Mouse (Mus musculus) retina, postnatal 1 day (tissue): ENCODE measurements around the gene Rtl8b.
"Not testable (repeated sequence)": the region's sequence is repeated elsewhere in the genome, so short reads cannot be mapped to it uniquely, and the experiment has no call there.

Experiments used
- DNase-seq: peaks from one replicate; pipeline ENCODE4 v3.0.0-alpha.2; 2012

Rtl8b gene

GRCm38 (mm10) chrX:53670294-53670693 is at the start of gene Rtl8b:
Gene Rtl8b (minus strand): TSS chrX:53670408.
- peak; percentile 94 for DNase-seq

DNA sequence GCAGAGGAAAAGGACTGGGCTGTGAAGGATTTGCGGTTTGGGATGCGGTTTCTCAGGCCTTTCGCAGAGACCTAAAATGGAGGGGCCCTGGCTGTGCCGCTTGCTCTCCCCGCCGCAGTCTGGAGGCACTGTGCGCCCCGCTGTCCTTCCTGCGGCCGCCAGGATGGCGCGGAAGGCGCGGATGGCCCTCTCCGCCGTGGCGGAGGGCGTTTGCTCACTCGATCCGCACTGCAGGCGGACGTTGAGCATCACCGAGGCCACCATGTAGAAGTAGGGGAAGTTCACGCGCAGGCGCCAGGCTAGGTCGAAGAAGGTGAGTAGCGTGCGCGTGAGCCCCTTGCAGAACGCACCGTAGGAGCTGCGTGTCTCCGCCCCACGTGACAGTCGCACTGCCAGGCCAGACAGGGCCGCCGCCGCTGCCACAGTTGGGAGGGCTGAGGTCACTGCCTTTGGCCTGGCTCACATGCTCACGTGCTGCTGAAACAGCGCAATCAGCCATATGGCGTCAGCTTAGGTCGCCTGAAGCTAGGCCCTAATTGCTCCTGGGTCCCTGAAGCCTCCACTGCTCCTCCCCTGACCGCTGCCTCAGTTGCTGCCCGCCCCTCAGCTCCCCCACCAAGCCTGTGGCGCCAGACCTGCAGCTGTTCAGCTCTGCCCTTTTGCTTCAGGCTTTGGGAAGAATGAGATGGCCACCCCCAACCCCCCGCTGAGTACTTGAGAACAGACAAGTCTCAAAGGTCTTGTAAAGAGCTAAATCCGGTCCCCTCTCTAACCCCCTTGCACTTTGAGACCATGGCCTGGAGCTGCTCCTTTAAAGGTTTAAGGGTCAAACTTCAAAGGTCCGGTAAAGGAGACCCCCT is 46.3 kb upstream of the Rtl8b start:
- DNase-seq: peak; percentile 82

DNA sequence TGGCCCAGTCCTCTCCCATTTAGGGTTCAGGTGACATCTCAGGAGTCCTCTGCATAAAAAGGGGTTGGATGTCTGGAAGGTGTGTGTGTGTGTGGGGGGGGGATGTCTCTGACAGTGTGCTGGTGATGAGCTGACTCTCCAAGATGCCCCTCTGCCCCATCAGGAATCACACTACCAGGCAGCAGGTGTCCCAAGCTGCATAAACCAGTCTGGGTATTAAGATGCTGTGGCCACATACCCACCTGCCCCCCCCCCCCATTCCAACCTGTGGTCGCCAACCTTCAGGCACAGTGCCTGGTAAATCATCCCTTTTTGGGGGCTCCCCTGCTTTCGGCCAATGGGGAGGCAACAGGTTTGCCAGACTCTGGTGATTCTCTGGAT is 45.7 kb upstream of the Rtl8b start:
- no peak for DNase-seq

DNA sequence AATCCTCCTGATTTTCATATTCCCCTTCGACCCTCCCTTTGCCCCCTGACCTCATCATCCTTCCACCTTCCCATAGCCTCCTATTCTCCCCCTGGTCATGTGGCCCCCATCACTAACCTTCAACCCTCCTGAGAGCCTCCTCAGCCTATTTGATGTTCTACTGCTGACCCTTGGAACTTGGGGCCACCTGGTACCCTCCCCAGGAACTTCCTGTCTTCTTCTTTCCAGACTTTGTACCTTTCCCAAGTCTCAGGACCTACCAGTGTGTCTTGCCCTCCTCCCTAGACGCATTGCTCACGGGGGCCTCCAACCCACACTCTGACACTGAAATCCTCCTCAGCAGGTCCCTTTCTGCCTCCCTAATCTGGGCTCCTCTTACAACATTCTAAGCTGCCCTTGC is 32.5 kb upstream of the Rtl8b start:
- no peak for DNase-seq

DNA sequence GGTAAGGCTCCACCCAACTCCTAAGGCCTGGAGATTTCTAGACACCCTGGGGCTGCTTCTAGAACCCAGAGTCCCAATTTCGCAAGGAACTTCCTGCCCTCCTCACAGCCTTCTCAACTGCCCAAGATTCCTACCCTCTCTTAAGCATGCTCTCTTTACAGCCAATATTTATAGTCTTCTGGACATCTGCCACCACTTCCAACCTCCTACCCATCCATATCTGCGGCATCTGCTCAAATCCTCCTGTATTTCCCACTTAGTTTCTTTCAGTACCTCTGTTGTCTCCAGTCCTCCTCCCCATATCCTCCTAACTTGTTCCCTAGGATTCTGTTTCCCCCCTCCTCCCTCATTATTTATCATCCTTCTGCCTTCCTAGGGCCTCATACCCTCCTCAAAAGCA is 29.0 kb upstream of the Rtl8b start:
- no peak for DNase-seq

GRCm38 (mm10) chrX:53694008-53694777 is 24.0 kb upstream of the Rtl8b start:
- no peak for DNase-seq

GRCm38 (mm10) chrX:53693141-53693540 is 22.9 kb upstream of the Rtl8b start:
- DNase-seq: no peak

GRCm38 (mm10) chrX:53692065-53692464 is 21.9 kb upstream of the Rtl8b start:
- no peak for DNase-seq

DNA sequence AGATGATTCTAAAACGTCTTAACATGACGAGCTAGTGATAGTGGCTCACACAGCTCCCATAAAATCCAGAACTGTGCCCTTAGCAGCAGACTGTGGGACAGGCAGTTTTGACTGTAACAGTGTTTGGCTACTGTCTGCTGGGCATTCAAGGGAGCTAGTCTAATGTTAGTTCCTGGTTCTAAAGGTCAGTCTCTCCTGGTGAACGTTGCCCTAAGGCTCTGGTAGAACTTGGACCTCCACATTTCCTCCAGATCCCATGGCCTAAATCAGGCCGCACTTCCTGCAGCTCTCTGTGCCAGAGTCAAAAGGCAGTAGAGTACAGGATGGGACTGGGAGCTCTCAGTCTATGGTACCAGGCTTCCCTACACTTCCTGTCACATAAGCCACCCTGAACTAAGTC is 14.5 kb upstream of the Rtl8b start:
- DNase-seq: not testable (repeated sequence)

DNA sequence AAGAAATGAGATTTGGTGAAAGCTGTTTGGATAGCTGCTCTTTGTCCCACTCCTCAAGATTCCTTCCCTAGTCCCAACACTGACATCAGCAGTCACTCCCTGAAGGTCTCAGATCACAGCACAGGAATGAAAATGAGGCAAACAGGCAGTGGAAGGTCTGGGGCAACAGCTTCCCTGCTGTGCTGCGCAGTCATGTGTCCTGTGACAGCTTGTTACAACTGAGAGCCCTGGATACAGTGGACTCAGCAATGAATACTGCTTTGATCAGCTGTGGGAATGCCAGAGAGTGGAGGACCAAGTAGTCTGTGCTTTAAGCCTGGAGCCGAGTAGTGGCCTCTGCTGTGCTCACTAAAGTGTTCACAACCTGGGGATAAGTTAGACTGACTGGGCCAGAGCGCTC is 12.4 kb upstream of the Rtl8b start:
- DNase-seq: not testable (repeated sequence)

- DNase-seq: not testable (repeated sequence)
Observed at GRCm38 (mm10) chrX:53676943-53677342, 6.7 kb upstream of the Rtl8b start.

GRCm38 (mm10) chrX:53670696-53671095 is 488 bp upstream of the Rtl8b start:
- not testable (repeated sequence) for DNase-seq

GRCm38 (mm10) chrX:53669557-53670270 is 494 bp downstream of the Rtl8b start:
- DNase-seq: not testable (repeated sequence)

DNA sequence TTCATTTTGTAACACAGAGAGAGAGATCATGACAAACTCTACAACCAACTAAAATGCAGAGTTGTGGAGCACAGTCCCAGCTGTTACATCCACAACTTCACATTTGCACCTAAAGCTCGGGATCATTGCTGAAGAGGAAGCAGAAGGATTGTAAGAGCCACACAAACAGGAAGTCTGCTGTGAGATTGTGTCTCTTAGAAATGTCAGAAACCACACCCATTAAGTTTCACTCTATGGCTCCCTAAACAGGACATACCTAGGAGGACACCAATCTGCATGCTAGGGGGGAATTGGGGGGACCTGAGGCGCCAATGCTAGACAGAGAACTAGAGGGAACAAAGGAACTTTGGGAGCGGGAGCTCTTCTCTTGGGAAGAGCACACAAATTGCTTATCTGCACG is 17.3 kb downstream of the Rtl8b start:
- DNase-seq: not testable (repeated sequence)

- DNase-seq: no peak
Observed at GRCm38 (mm10) chrX:53645885-53646284, 24.3 kb downstream of the Rtl8b start.

DNA sequence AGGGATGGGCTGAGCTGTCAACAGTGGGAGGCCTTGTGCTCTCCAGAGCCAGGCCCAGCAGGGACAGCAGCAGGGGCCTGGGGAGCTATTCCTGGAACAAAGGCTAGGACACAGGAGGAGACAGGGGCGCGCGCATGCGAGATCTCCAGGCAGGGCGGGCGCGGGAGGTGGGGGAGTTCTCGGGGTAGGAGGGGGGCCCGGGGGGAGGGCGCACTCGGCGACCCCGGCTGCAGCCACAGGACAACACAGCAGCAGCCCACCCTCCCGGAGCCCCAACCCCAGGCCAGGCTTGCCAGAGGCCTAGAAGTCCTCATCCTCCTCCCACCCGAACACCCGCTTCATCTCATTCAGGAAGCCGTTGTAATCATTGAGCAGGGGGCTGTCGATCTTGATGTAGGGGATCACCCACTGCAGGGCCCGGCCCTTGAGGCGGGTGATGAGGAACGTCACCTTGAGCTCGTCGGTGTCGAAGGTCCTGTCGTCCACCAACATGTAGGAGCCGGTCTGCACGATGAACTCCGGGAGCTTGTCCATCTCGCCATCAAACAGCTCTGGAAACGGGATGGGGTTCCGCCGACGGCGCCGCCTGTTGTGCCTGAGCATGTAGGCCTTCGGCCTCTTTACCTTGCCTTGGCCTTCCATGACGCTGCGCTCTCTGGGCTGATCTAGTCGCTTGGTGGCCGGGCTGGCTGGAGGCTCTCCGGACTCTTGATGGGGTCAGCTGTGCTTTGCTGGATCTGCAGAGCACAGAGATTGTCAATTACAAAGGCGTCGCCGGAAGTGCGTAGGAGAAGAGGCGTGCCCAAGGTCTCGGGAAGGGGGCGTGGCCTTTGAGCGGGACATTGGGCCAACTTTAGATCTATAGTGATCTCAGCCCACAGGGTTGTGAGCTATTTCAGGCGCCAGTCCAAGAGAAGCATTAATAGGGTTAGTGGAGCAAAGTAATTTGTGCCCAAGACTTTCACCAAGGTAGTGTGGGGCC is 26.9 kb downstream of the Rtl8b start, which contains the start of gene Rtl8a:
Rtl8a (minus strand) TSS at position 703 of the 982 bp plus-strand sequence.
- peak; percentile 92 for DNase-seq

GRCm38 (mm10) chrX:53642604-53642979 is 27.6 kb downstream of the Rtl8b start:
- DNase-seq: not testable (repeated sequence)

DNA sequence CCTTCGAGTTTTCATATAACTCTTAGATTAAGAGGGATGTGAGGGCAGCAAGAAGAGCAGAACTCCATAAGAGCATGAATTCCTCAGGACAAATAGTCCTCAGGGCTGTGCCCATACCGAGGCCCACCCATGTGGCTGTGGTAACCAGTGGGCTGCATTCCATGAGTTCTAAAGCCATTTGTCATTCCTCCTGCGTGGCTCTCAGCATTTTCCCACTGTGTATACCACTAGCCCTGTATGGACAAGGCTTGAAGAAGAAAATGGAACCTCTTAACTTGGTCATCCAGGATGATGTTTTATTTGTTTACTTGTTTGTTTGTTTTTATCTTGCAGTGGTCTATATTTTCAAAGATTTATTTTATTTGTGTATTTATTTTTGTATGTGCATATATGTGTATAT is 32.1 kb downstream of the Rtl8b start:
- not testable (repeated sequence) for DNase-seq
